ENCODE assay signal across 13 mouse cellular contexts in the genomic region with DNA sequence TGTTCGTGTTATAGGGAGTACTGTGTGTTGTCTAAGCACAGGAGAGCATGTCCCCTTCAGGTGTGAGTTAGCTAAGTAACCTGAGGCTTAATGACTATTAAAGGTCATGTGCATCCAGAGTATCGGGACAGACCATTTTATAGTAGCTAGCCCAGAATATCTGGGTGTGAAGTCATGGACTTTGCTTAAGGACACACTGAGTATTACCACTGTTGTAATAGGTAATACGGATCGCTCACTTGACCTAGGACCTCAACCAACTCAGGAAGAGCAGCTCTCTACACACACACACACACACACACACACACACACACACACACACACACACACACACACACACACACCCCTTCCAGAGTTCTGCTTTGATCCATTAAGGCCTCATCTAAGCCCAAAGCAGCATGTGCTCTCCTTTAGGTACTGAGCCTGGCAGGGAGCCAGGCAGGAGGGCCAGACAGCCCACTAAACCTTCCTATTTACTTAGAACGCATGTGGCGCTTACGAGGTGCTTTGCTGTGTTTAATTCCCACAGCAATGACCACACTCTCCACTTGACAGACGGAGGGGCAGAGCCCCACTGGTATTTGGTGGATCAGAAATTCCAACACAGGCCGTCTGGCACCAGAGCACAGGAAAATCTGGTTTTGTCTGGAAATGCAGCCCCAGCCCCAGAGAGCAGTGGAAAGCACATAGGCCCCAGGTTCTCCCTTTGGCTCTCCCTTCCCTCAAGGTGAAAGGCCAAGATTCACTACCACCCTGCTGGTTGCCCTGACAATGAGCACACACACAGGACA. TPM values are rescaled to one million over a fixed set of nuclear protein-coding genes. Genes with fewer than 3 reads are reported as not detected.
DNase-seq lines count a peak whose midpoint lies in the region; ATAC-seq and TF ChIP-seq lines count a peak whose summit lies in the region.
"Had no signal": no experiment of that assay in that cellular context is flagged by ENCODE, and none has a peak within 500 bp of the region (broad histone marks: within the 10 kb centered on the region; RNA-seq: fewer than 3 reads in every experiment).

No protein-coding gene starts in this region.

- H3K9me3 ChIP-seq in lung, embryonic 14.5 days (ENCODE audit: low read depth, low read length), result no peaks in the 10 kb centered on the region
- H3K9me3 ChIP-seq in embryonic facial prominence, embryonic 14.5 days (ENCODE audit: control insufficient read depth, low read length), result no peaks in the 10 kb centered on the region
- H3K9me3 ChIP-seq in kidney, embryonic 15.5 days (replicated peaks), result no peaks in the 10 kb centered on the region
- no peaks in the 10 kb centered on the region for H3K9me3 ChIP-seq in liver, postnatal 0 days (ENCODE audit: low read length)
- H3K9me3 ChIP-seq: forebrain, embryonic 15.5 days; hindbrain, embryonic 15.5 days had no signal

- ATAC-seq in lung, embryonic 14.5 days (ENCODE audit: insufficient read depth), result peak; percentile 79
- peak; percentile 48 for ATAC-seq in embryonic facial prominence, embryonic 14.5 days (ENCODE audit: low read depth)
- no peak; the same call in 1 of the 2 replicates for ATAC-seq in kidney, embryonic 15.5 days (replicated peaks; ENCODE audit: low FRiP score)
- ATAC-seq in liver, postnatal 0 days, result peak; percentile 79
- ATAC-seq: forebrain, embryonic 15.5 days had no signal

- DNase-seq in lung, embryonic 14.5 days, result peak; percentile 67
- DNase-seq in lung, postnatal 14 days, result no peak
- DNase-seq in embryonic facial prominence, embryonic 14.5 days (ENCODE audit: low spot score), result peak; percentile 65
- no peak for DNase-seq in liver, postnatal 0 days
- no peak for DNase-seq in ovary, postnatal 14 days (ENCODE audit: low spot score)
- DNase-seq in right cerebral cortex, postnatal 25 days, result no peak
- no peak for DNase-seq in embryo, embryonic 10 days (ENCODE audit: low spot score)
- DNase-seq: embryo, embryonic 11 days; right cerebral cortex, postnatal 4 days had no signal

- WGBS in lung, embryonic 14.5 days, result 40% methylated on average over 9 of the region's 9 CpGs
- 34% methylated on average over 9 of the region's 9 CpGs for WGBS in embryonic facial prominence, embryonic 14.5 days
- WGBS in kidney, embryonic 15.5 days, result 47% methylated on average over 9 of the region's 9 CpGs
- 48% methylated on average over 9 of the region's 9 CpGs for WGBS in liver, postnatal 0 days (ENCODE audit: insufficient replicate concordance)

- H3K9ac ChIP-seq in lung, embryonic 14.5 days, result no peak overlapping the region
- no peak overlapping the region for H3K9ac ChIP-seq in embryonic facial prominence, embryonic 14.5 days (ENCODE audit: low read depth, low read length)
- no peak overlapping the region for H3K9ac ChIP-seq in kidney, embryonic 15.5 days
- no peak overlapping the region for H3K9ac ChIP-seq in liver, postnatal 0 days (replicated peaks)
- H3K9ac ChIP-seq: forebrain, embryonic 15.5 days; hindbrain, embryonic 15.5 days had no signal

- H3K4me3 ChIP-seq in lung, embryonic 14.5 days (ENCODE audit: low read depth, low read length), result no peak overlapping the region
- H3K4me3 ChIP-seq in embryonic facial prominence, embryonic 14.5 days (ENCODE audit: low read depth, low read length), result no peak overlapping the region
- no peak overlapping the region for H3K4me3 ChIP-seq in kidney, embryonic 15.5 days (replicated peaks)
- no peak overlapping the region for H3K4me3 ChIP-seq in liver, postnatal 0 days (ENCODE audit: low read depth, low read length)
- H3K4me3 ChIP-seq: forebrain, embryonic 15.5 days; hindbrain, embryonic 15.5 days had no signal

- peaks cover 26% of the 10 kb centered on the region for H3K36me3 ChIP-seq in lung, embryonic 14.5 days (ENCODE audit: insufficient read depth)
- peaks cover 27% of the 10 kb centered on the region for H3K36me3 ChIP-seq in embryonic facial prominence, embryonic 14.5 days (ENCODE audit: control insufficient read depth, insufficient read depth, low read length)
- peaks cover 27% of the 10 kb centered on the region for H3K36me3 ChIP-seq in kidney, embryonic 15.5 days
- peaks cover 23% of the 10 kb centered on the region for H3K36me3 ChIP-seq in liver, postnatal 0 days (replicated peaks; ENCODE audit: insufficient read depth, low read length)

- H3K4me2 ChIP-seq in lung, embryonic 14.5 days, result no peak overlapping the region
- H3K4me2 ChIP-seq in embryonic facial prominence, embryonic 14.5 days (ENCODE audit: low read depth, low read length), result no peak overlapping the region
- no peak overlapping the region for H3K4me2 ChIP-seq in kidney, embryonic 15.5 days
- no peak overlapping the region for H3K4me2 ChIP-seq in liver, postnatal 0 days (ENCODE audit: low read depth, low read length)
- H3K4me2 ChIP-seq: forebrain, embryonic 15.5 days; hindbrain, embryonic 15.5 days had no signal

- H3K27me3 ChIP-seq in lung, embryonic 14.5 days (ENCODE audit: insufficient read depth, low read length), result no peaks in the 10 kb centered on the region
- H3K27me3 ChIP-seq in embryonic facial prominence, embryonic 14.5 days (replicated peaks; ENCODE audit: control insufficient read depth, insufficient read depth, low read length), result no peaks in the 10 kb centered on the region
- H3K27me3 ChIP-seq in kidney, embryonic 15.5 days, result no peaks in the 10 kb centered on the region
- no peaks in the 10 kb centered on the region for H3K27me3 ChIP-seq in liver, postnatal 0 days (ENCODE audit: insufficient read depth, low read length)
- H3K27me3 ChIP-seq: forebrain, embryonic 15.5 days; hindbrain, embryonic 15.5 days had no signal

- 0 out of 2 replicates have a peak, but pooled peaks cover 2% of the 10 kb centered on the region for H3K4me1 ChIP-seq in lung, embryonic 14.5 days (ENCODE audit: insufficient read depth)
- H3K4me1 ChIP-seq in embryonic facial prominence, embryonic 14.5 days (ENCODE audit: control insufficient read depth, insufficient read depth, low read length), result peaks cover 8% of the 10 kb centered on the region
- peaks cover 13% of the 10 kb centered on the region; the same call in 1 of the 2 replicates for H3K4me1 ChIP-seq in kidney, embryonic 15.5 days
- peaks cover 7% of the 10 kb centered on the region; the same call in 1 of the 2 replicates for H3K4me1 ChIP-seq in liver, postnatal 0 days (ENCODE audit: insufficient read depth)
- H3K4me1 ChIP-seq: forebrain, embryonic 15.5 days; hindbrain, embryonic 15.5 days had no signal

- H3K27ac ChIP-seq in lung, embryonic 14.5 days (ENCODE audit: low read depth), result peak overlapping the region; percentile 77
- no peak overlapping the region for H3K27ac ChIP-seq in embryonic facial prominence, embryonic 14.5 days (replicated peaks; ENCODE audit: low read depth, low read length)
- peak overlapping the region; percentile 41 for H3K27ac ChIP-seq in kidney, embryonic 15.5 days
- H3K27ac ChIP-seq in liver, postnatal 0 days (ENCODE audit: low read depth), result peak overlapping the region; percentile 29; the same call in 1 of the 2 replicates
- H3K27ac ChIP-seq: forebrain, embryonic 15.5 days; hindbrain, embryonic 15.5 days had no signal

- no peak for TF ChIP-seq EP300 in liver, postnatal 0 days (IDR thresholded peaks at IDR 0.05; ENCODE audit: low read depth)

- TF ChIP-seq CTCF in lung, embryonic 14.5 days (IDR thresholded peaks at IDR 0.05; ENCODE audit: low read depth), result no peak
- TF ChIP-seq CTCF in liver, postnatal 0 days (IDR thresholded peaks at IDR 0.05; ENCODE audit: low read depth), result no peak

RNA-seq across cellular contexts. Expression of a gene that starts 3.0 kb away (rescaled TPM):
- 1.4 and 1.5 TPM in 2 replicates for polyA plus RNA-seq in lung, embryonic 14.5 days (2014; fragmentation: Nextera tagmentation; extraction: Ambion mirVana)
- polyA plus RNA-seq in embryonic facial prominence, embryonic 14.5 days (2014; fragmentation: Nextera tagmentation; extraction: Ambion mirVana), result 0.54 and 0.75 TPM in 2 replicates
- 4.7 and 5.2 TPM in 2 replicates for polyA plus RNA-seq in kidney, embryonic 15.5 days (2015; fragmentation: Nextera tagmentation; extraction: Ambion mirVana)
- 0.45 and 0.48 TPM in 2 replicates for polyA plus RNA-seq in liver, postnatal 0 days (2015; fragmentation: Nextera tagmentation; extraction: Ambion mirVana)
- polyA plus RNA-seq: neural tube, embryonic 11.5 days had no signal

RNA-seq across cellular contexts. Expression of a gene that starts 24.0 kb away (rescaled TPM):
- polyA plus RNA-seq in lung, embryonic 14.5 days (2014; fragmentation: Nextera tagmentation; extraction: Ambion mirVana), result 0.50 and 0.60 TPM in 2 replicates
- polyA plus RNA-seq in embryonic facial prominence, embryonic 14.5 days (2014; fragmentation: Nextera tagmentation; extraction: Ambion mirVana), result 0.60 and 0.88 TPM in 2 replicates
- polyA plus RNA-seq in kidney, embryonic 15.5 days (2015; fragmentation: Nextera tagmentation; extraction: Ambion mirVana), result 0.71 and 0.72 TPM in 2 replicates
- polyA plus RNA-seq in liver, postnatal 0 days (2015; fragmentation: Nextera tagmentation; extraction: Ambion mirVana), result 0.12 TPM in 1 of 2 replicates, not detected in the other

RNA-seq across cellular contexts. Expression of a gene that starts 24.3 kb away (rescaled TPM):
- polyA plus RNA-seq in lung, embryonic 14.5 days (2014; fragmentation: Nextera tagmentation; extraction: Ambion mirVana), result 27.3 and 27.6 TPM in 2 replicates
- 23.8 and 29.8 TPM in 2 replicates for polyA plus RNA-seq in embryonic facial prominence, embryonic 14.5 days (2014; fragmentation: Nextera tagmentation; extraction: Ambion mirVana)
- polyA plus RNA-seq in kidney, embryonic 15.5 days (2015; fragmentation: Nextera tagmentation; extraction: Ambion mirVana), result 28.1 and 29.9 TPM in 2 replicates
- 7.3 and 8.6 TPM in 2 replicates for polyA plus RNA-seq in liver, postnatal 0 days (2015; fragmentation: Nextera tagmentation; extraction: Ambion mirVana)

RNA-seq across cellular contexts. Expression of a gene that starts 45.6 kb away (rescaled TPM):
- polyA plus RNA-seq in lung, embryonic 14.5 days (2014; fragmentation: Nextera tagmentation; extraction: Ambion mirVana), result 20.9 and 22.4 TPM in 2 replicates
- 28.4 and 33.7 TPM in 2 replicates for polyA plus RNA-seq in embryonic facial prominence, embryonic 14.5 days (2014; fragmentation: Nextera tagmentation; extraction: Ambion mirVana)
- 51.7 and 58.5 TPM in 2 replicates for polyA plus RNA-seq in kidney, embryonic 15.5 days (2015; fragmentation: Nextera tagmentation; extraction: Ambion mirVana)
- 22.1 and 30.7 TPM in 2 replicates for polyA plus RNA-seq in liver, postnatal 0 days (2015; fragmentation: Nextera tagmentation; extraction: Ambion mirVana)

Comparison
In these comparisons a context has a peak if more than half of its experiments do, and no peak if none do; other contexts are left out.
1. DNase-seq: peak in lung, embryonic 14.5 days (single experiment) and embryonic facial prominence, embryonic 14.5 days (single experiment); none in lung, postnatal 14 days (single experiment), liver, postnatal 0 days (single experiment), ovary, postnatal 14 days (single experiment), right cerebral cortex, postnatal 25 days (single experiment) and embryo, embryonic 10 days (single experiment).